Mouse (Mus musculus) inflammation-experienced regulatory T-cells, adult 16 weeks (primary cell): Measurements from ENCODE around the gene Wnt10a. TPM values are rescaled to one million over a fixed set of nuclear protein-coding genes. Genes with fewer than 3 reads are reported as not detected.

Source experiments
- polyA plus RNA-seq: library from polyadenylated mRNA; unstranded; fragments of 100-300 nt; shearing (Covaris generic); gene quantifications from one replicate; pipeline ENCODE4 v1.2.1, GENCODE M21; 2017

Wnt10a gene
- polyA plus RNA-seq: 0.43 TPM

GRCm38 (mm10) chr1:74791249-74791648 is at the start of gene Wnt10a:
Gene Wnt10a (plus strand): TSS chr1:74791516.

GRCm38 (mm10) chr1:74748643-74749271 is 42.6 kb upstream of the Wnt10a start, which contains the start of gene Prkag3:
Gene Prkag3 (minus strand): TSS chr1:74749221.

GRCm38 (mm10) chr1:74771845-74771930 is 19.6 kb upstream of the Wnt10a start, which contains the start of gene Wnt6:
Gene Wnt6 (plus strand): TSS chr1:74771892.

Other genes with a start within 250 kb of the Wnt10a start
- 0.98 TPM for gene Plcd4, start 248.6 kb upstream of the Wnt10a start, polyA plus RNA-seq
- gene Usp37, start 247.2 kb upstream of the Wnt10a start, polyA plus RNA-seq: 22.0 TPM
- gene Zfp142, start 203.3 kb upstream of the Wnt10a start, polyA plus RNA-seq: 17.5 TPM
- 14.3 TPM for gene Bcs1l, start 203.2 kb upstream of the Wnt10a start, polyA plus RNA-seq
- gene Rnf25, start 190.1 kb upstream of the Wnt10a start, polyA plus RNA-seq: 33.1 TPM
- 0.18 TPM for gene Stk36, start 190.1 kb upstream of the Wnt10a start, polyA plus RNA-seq
- 48.4 TPM for gene Ttll4, start 129.8 kb upstream of the Wnt10a start, polyA plus RNA-seq
- 0.51 TPM for gene Cyp27a1, start 77.9 kb upstream of the Wnt10a start, polyA plus RNA-seq
- not detected for gene Prkag3, start 42.3 kb upstream of the Wnt10a start, polyA plus RNA-seq
- gene Wnt6, start 19.6 kb upstream of the Wnt10a start, polyA plus RNA-seq: not detected
- gene Cdk5r2, start 63.4 kb downstream of the Wnt10a start, polyA plus RNA-seq: not detected
- not detected for gene Fev, start 93.9 kb downstream of the Wnt10a start, polyA plus RNA-seq
- gene Cryba2, start 101.6 kb downstream of the Wnt10a start, polyA plus RNA-seq: not detected
- not detected for gene Cfap65, start 144.1 kb downstream of the Wnt10a start, polyA plus RNA-seq
- gene Ihh, start 160.2 kb downstream of the Wnt10a start, polyA plus RNA-seq: 0.20 TPM